Mouse (Mus musculus) forebrain, embryonic 12.5 days (tissue): Measurements from ENCODE around the gene Rab37. TPM values are rescaled to one million over a fixed set of nuclear protein-coding genes. Genes with fewer than 3 reads are reported as not detected.

ENCODE experiments used
- ATAC-seq: fragments of 200-750 bp; cut with Nextera tagmentation; 2 replicates; pipeline ENCODE4 v1.8.0; 2017; ENCODE audit warnings: moderate TSS enrichment; ENCODE audit not compliant: low FRiP score
- H3K27ac ChIP-seq: fragments of 300-500 bp; sonication (generic); 2 replicates; pipeline ENCODE4 v1.5.1; 2016; ENCODE audit warnings: mild to moderate bottlenecking
- H3K27me3 ChIP-seq: fragments of 300-500 bp; sonication (generic); 2 replicates; pipeline ENCODE4 v1.6.1; 2016; ENCODE audit warnings: mild to moderate bottlenecking
- H3K36me3 ChIP-seq: fragments of 300-500 bp; sonication (generic); replicated peaks from 2 replicates; pipeline ENCODE4 v1.6.1; 2016; ENCODE audit warnings: mild to moderate bottlenecking
- H3K4me1 ChIP-seq: fragments of 300-500 bp; sonication (generic); 2 replicates; pipeline ENCODE4 v1.6.1; 2016
- H3K4me2 ChIP-seq: fragments of 300-500 bp; sonication (generic); 2 replicates; pipeline ENCODE4 v1.6.1; 2016; ENCODE audit warnings: mild to moderate bottlenecking, moderate library complexity
- H3K4me3 ChIP-seq: fragments of 300-500 bp; sonication (generic); replicated peaks from 2 replicates; pipeline ENCODE4 v1.5.1; 2016; ENCODE audit warnings: mild to moderate bottlenecking
- H3K9ac ChIP-seq: fragments of 300-500 bp; sonication (generic); 2 replicates; pipeline ENCODE4 v1.6.1; 2016; ENCODE audit warnings: mild to moderate bottlenecking
- H3K9me3 ChIP-seq: fragments of 300-500 bp; sonication (generic); 2 replicates; pipeline ENCODE4 v1.6.1; 2016
- WGBS: fragments of 180-500 bp; shearing (Covaris S2); methylation state at CpG from one replicate; pipeline ENCODE4 v1.1.7; 2016; 5-methylcytosine and 5-hydroxymethylcytosine counted together
- polyA plus RNA-seq: library from polyadenylated mRNA; unstranded; fragments of >200 nt; fragmentation: Nextera tagmentation; extraction: Ambion mirVana; gene quantifications from 2 replicates; pipeline ENCODE4 v1.2.1, GENCODE M21; 2016

The Rab37 gene
- polyA plus RNA-seq, 1 experiment from 2014 or later = 0.80 TPM

DNA sequence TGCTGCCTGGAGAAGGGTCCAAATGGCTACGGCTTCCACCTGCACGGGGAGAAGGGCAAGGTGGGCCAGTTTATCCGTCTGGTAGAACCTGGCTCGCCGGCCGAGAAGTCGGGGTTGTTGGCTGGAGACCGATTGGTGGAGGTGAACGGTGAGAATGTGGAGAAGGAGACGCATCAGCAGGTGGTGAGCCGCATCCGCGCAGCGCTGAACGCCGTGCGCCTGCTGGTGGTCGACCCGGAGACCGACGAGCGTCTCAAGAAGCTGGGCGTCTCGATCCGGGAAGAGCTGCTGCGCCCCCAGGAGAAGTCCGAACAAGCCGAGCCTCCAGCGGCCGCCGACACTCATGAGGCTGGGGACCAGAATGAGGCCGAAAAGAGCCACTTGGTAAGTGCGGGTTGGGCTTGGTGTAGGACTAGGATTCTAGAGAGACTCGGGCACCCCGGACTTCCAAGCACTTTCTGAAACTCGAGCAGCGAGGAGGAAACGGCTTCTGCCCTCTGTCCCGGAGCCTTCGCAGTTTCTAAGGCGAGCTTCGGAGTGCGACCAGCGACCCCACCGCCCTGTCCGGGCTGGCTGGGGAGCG lies 72.4 kb downstream of the Rab37 start:
- no peak; the same call in 1 of the 2 replicates for ATAC-seq
- Histone ChIP-seq H3K27ac (no peak overlapping the region), H3K4me2 (peak overlapping the region; percentile 82), H3K9ac (peak overlapping the region; percentile 65), H3K4me3 (peak overlapping the region; percentile 62), H3K36me3 (no peaks in the 10 kb centered on the region), H3K4me1 (peaks cover 33% of the 10 kb centered on the region), H3K9me3 (no peaks in the 10 kb centered on the region), H3K27me3 (peaks cover 53% of the 10 kb centered on the region)
- 0% methylated on average over 47 of the region's 47 CpGs for WGBS

- WGBS = under 1% methylated on average over 14 of the region's 14 CpGs
- peak overlapping the region; percentile 82 for H3K4me2 ChIP-seq
These were observed 73.2 kb downstream of the Rab37 start for GRCm38 (mm10) chr11:115164341-115164975.

GRCm38 (mm10) chr11:115164976-115165374 lies 73.7 kb downstream of the Rab37 start:
- no peak overlapping the region for H3K27ac ChIP-seq
- H3K27me3 ChIP-seq = peaks cover 52% of the 10 kb centered on the region
- H3K36me3 ChIP-seq = no peaks in the 10 kb centered on the region
- H3K4me1 ChIP-seq = peaks cover 33% of the 10 kb centered on the region
- peak overlapping the region; percentile 62 for H3K4me3 ChIP-seq
- no peaks in the 10 kb centered on the region for H3K9me3 ChIP-seq
- WGBS = 2% methylated on average over 8 of the region's 9 CpGs
- H3K4me2 ChIP-seq = peak overlapping the region; percentile 82
- ATAC-seq = no peak
- H3K9ac ChIP-seq = peak overlapping the region; percentile 65; the same call in 1 of the 2 replicates

More at GRCm38 (mm10) chr11:115164341-115164975, 73.2 kb downstream of the Rab37 start:
- Histone ChIP-seq H3K9me3 (no peaks in the 10 kb centered on the region), H3K4me3 (peak overlapping the region; percentile 62), H3K9ac (peak overlapping the region; percentile 65), H3K27ac (no peak overlapping the region), H3K4me1 (peaks cover 33% of the 10 kb centered on the region), H3K36me3 (no peaks in the 10 kb centered on the region), H3K27me3 (peaks cover 55% of the 10 kb centered on the region)
- ATAC-seq = no peak

DNA sequence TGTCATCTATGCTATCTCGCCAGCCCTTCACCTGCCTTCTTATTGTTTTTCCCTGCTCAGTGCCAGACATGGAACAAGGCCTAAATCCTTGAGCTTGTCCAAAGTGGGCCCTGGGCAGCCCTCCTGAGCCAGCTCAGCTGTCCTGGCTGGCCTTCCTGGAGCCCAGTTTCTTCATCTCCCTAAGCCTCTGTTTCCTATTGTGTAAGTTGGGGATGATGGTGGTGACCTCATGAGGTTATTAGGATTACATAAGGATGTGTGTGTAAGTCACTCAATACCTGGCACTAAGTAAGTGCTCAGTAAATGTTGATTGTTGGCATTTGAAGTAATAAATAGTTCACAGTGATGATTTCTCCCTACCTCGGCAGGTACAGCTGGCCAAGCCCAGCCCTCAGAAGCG lies 75.5 kb downstream of the Rab37 start:
- H3K4me1 ChIP-seq = peaks cover 33% of the 10 kb centered on the region
- H3K9ac ChIP-seq = no peak overlapping the region
- no peak overlapping the region for H3K27ac ChIP-seq
- ATAC-seq = no peak
- H3K9me3 ChIP-seq = no peaks in the 10 kb centered on the region
- no peak overlapping the region for H3K4me3 ChIP-seq
- WGBS = 93% methylated on average over 3 of the region's 3 CpGs
- no peaks in the 10 kb centered on the region for H3K36me3 ChIP-seq
- no peak overlapping the region for H3K4me2 ChIP-seq
- peaks cover 48% of the 10 kb centered on the region for H3K27me3 ChIP-seq

DNA sequence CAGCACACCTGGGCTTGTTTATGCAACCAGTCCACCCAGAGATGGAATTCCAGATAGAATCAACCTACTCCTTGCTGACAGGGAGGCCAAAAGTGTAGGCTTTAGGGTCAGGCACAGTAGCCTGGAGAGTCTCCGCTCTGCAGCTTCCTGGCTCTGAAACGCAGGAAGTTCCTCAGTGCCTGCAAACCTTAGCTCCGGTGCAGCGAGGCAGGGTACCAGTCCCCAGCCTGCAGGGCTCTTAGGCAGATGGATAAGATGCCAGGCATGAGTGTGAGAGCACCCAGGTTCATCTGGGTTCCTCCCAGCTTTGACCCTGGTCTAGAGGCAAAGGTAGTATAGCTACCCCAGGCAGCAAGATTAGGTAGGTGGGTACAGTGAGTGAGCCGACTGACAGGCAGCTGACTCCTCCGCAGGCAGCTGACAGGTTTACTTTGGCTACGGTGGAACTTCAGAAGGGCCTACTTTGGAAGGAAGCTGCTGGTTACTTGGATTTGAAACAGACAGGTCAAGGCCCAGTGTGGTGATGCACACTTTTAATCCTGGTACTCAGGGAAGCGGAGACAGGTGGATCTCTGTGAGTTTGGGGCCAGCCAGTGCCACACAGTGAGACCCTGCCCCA lies 76.5 kb downstream of the Rab37 start:
- H3K9ac ChIP-seq = no peak overlapping the region
- H3K27me3 ChIP-seq = peaks cover 48% of the 10 kb centered on the region
- H3K36me3 ChIP-seq = no peaks in the 10 kb centered on the region
- WGBS = 88% methylated on average over 8 of the region's 8 CpGs
- no peak overlapping the region for H3K4me2 ChIP-seq
- no peak for ATAC-seq
- H3K4me3 ChIP-seq = no peak overlapping the region
- H3K4me1 ChIP-seq = peaks cover 35% of the 10 kb centered on the region
- no peaks in the 10 kb centered on the region for H3K9me3 ChIP-seq
- H3K27ac ChIP-seq = no peak overlapping the region

DNA sequence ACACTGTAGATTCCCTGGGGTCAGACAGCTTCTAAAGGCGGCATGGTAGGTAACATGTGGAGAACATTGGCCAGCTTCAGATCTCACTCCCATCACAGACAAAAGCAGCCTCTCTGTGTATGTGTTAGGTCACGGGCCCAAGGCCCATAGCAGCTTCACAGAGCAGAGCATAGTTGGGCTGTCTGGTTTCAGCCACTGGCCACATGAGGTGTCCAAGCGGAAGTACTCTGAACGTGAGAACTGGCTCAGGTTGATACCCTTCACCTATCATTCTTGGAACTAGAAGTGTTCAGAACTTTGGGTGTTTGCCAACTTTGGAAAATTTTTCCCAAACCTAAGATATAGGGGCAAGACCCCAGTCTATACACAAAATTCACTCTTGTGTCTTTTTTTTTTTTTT lies 78.2 kb downstream of the Rab37 start:
- Histone ChIP-seq H3K4me1 (peaks cover 37% of the 10 kb centered on the region), H3K27ac (no peak overlapping the region), H3K4me2 (no peak overlapping the region), H3K4me3 (no peak overlapping the region), H3K9ac (no peak overlapping the region), H3K36me3 (no peaks in the 10 kb centered on the region), H3K9me3 (no peaks in the 10 kb centered on the region), H3K27me3 (peaks cover 53% of the 10 kb centered on the region)
- ATAC-seq = no peak
- WGBS = 89% methylated on average over 4 of the region's 4 CpGs

- H3K4me2 ChIP-seq = no peak overlapping the region
- H3K36me3 ChIP-seq = no peaks in the 10 kb centered on the region
- no peak overlapping the region for H3K4me3 ChIP-seq
- H3K4me1 ChIP-seq = peaks cover 40% of the 10 kb centered on the region
- peaks cover 51% of the 10 kb centered on the region for H3K27me3 ChIP-seq
- no peak for ATAC-seq
- H3K27ac ChIP-seq = no peak overlapping the region
- H3K9me3 ChIP-seq = no peaks in the 10 kb centered on the region
- no peak overlapping the region for H3K9ac ChIP-seq
- WGBS = 45% methylated on average over 8 of the region's 8 CpGs
These were observed 79.9 kb downstream of the Rab37 start for GRCm38 (mm10) chr11:115171125-115171524.

- H3K4me1 ChIP-seq = peaks cover 57% of the 10 kb centered on the region
- peak overlapping the region; percentile 9; the same call in 1 of the 2 replicates for H3K27ac ChIP-seq
- no peak for ATAC-seq
- peaks cover 52% of the 10 kb centered on the region for H3K27me3 ChIP-seq
- no peak overlapping the region for H3K9ac ChIP-seq
- H3K9me3 ChIP-seq = no peaks in the 10 kb centered on the region
- WGBS = 25% methylated on average over 4 of the region's 4 CpGs
- H3K4me2 ChIP-seq = no peak overlapping the region
- H3K4me3 ChIP-seq = no peak overlapping the region
- H3K36me3 ChIP-seq = no peaks in the 10 kb centered on the region
These were observed 81.6 kb downstream of the Rab37 start for GRCm38 (mm10) chr11:115172825-115173287.

DNA sequence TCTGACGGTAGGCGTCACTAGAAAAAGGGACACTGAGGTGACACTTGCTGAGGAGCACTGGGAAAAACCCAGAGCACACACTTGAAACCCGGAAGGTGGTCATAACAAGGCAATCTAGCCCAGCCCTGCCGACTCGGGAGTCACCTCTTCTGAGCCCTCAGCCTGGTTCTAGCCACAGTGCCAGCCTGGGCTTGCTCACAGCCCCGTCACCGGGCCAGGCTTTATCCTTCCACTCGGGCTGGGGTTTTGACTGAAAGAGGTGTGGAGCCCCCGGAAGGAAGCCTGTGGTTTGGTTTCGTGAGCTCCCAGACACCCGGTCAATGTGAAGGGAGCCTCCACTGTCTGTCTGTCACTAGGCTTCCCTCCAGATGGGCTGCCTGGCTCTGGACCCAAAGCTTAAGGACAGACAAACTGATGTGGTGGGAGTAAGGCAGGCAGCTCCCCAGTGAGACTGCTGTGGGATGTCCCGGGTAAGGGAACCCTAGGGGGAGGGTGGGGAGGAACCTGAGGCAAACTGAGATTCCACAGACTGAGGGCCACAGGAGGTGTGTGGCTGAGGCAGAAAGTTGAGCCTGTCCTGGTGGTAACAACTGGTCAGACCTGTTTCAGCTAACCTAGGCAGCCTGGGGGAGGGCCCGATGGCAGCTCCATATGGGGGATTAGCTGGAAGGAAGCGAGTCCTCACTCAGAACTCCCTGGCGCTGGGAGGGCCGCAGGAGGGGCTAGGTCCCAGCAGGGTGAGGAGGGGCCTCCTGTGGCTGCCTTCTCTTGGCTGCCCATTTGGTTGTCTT lies 82.5 kb downstream of the Rab37 start:
- H3K36me3 ChIP-seq = no peaks in the 10 kb centered on the region
- H3K27me3 ChIP-seq = peaks cover 52% of the 10 kb centered on the region
- no peak overlapping the region for H3K4me2 ChIP-seq
- H3K4me1 ChIP-seq = peaks cover 63% of the 10 kb centered on the region
- ATAC-seq = no peak
- H3K9ac ChIP-seq = no peak overlapping the region
- no peak overlapping the region; the same call in 1 of the 2 replicates for H3K4me3 ChIP-seq
- H3K27ac ChIP-seq = no peak overlapping the region
- no peaks in the 10 kb centered on the region for H3K9me3 ChIP-seq
- WGBS = 13% methylated on average over 16 of the region's 16 CpGs

- Histone ChIP-seq H3K27me3 (peaks cover 44% of the 10 kb centered on the region), H3K9me3 (no peaks in the 10 kb centered on the region), H3K4me2 (no peak overlapping the region), H3K27ac (0 out of 2 replicates have a peak overlapping the region, but pooled peaks have one; percentile 31), H3K36me3 (no peaks in the 10 kb centered on the region), H3K4me3 (no peak overlapping the region), H3K4me1 (peaks cover 63% of the 10 kb centered on the region), H3K9ac (no peak overlapping the region)
- WGBS = 60% methylated on average over 24 of the region's 24 CpGs
- ATAC-seq = no peak
These were observed 85.4 kb downstream of the Rab37 start for GRCm38 (mm10) chr11:115176399-115177190.

DNA sequence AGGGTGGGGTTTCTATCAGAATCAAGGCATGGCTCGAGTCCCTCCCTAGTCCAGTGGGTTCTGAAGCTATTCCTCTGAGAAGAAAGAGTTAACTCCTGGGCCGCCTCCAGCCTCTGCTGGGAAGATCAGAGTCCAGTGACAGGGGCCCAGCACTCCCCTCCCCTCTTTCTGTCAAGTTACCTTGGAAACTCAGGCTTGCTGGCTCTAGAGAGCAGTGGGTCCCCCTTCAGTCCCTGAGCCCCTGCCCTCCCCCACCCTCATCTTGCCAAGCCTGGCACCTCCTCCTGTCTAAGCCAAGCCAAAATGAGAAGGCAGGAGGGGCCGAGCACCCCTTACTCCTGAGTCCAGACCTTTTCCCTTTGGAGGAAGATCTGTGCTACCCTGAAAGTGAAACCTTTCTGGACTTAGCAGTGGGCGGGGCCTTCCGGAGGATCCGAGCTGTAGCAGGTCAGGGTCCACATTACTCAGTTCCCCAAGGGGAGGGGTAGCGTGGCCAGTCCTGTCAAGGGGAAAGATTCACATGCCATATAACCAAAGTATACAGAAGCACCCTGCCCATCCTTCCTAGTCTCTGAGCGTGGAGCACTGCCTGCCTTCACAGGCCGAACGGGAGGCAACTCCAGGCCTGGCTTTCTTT lies 86.4 kb downstream of the Rab37 start:
- Histone ChIP-seq H3K9ac (no peak overlapping the region), H3K36me3 (no peaks in the 10 kb centered on the region), H3K27me3 (peaks cover 33% of the 10 kb centered on the region), H3K27ac (0 out of 2 replicates have a peak overlapping the region, but pooled peaks have one; percentile 31), H3K4me2 (peak overlapping the region; percentile 31), H3K4me3 (no peak overlapping the region), H3K4me1 (peaks cover 55% of the 10 kb centered on the region), H3K9me3 (no peaks in the 10 kb centered on the region)
- ATAC-seq = peak; percentile 58
- 26% methylated on average over 10 of the region's 10 CpGs for WGBS
